Mouse (Mus musculus): ENCODE measurements at regions not wholly inside any gene's neighbourhood (a gene's known extent, or its start where the extent isn't known, plus 50 kb on each side); places are given as distances from the start of the nearest gene placed in this dataset.

- TF ChIP-seq EP300 (IDR thresholded peaks at IDR 0.05; ENCODE audit: insufficient read depth, low read depth, low read length) (no peak), CTCF (IDR thresholded peaks at IDR 0.05; ENCODE audit: low read depth, low read length) (no peak), POLR2A (IDR thresholded peaks at IDR 0.05; ENCODE audit: insufficient read depth, low read length) (no peak)
These were observed 233.3 kb upstream of the Ankrd55 start for GRCm38 (mm10) chr13:112054879-112055371.

Data from ES-Bruce4 (cell line).